Mouse (Mus musculus): ENCODE results near the gene Gpr141. TPM values are rescaled to one million over a fixed set of nuclear protein-coding genes. Genes with fewer than 3 reads are reported as not detected.

The Gpr141 gene
- total and polyA plus RNA-seq, 3 experiments = not detected

DNA sequence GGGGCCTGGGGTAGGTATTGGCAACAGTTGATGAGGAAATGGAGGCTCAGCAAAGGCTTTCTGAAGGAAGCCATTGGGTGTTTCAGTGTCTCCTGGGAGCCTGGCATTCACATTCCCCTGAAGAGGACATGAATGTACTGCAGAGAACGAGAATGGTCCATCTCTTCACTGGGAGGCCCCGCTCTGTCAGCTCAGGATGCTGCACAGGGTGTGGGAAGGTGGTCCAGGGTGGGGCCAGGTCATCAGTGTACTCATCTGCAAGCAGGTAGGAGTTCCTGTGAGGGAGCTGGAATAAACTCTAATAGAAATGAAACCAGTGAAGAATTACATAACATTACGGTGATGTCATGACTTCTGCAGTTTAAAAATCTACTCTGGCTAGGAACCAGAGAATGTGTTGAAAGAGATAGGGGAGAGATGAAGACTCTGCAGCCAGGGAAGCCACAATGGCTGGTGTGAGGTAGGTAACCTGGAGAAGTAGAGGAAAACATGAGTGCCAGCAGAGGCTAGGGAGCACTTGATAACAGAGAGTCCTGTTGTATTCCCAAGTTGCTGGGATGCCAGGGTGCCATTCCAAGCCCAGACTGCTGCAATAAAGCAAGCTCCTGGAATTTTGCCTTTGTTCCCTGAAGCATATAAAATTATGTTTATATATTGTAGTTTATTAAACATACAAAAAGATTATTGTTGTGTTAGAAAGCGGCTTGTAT lies 123.2 kb downstream of the Gpr141 start:
- Histone ChIP-seq H3K79me2 (ENCODE audit: control insufficient read depth, insufficient read depth, low read length, poor library complexity) (no peaks in the 10 kb centered on the region), H3K9me3 (replicated peaks; ENCODE audit: insufficient read depth, low read length) (no peaks in the 10 kb centered on the region), H3K4me1 (ENCODE audit: control insufficient read depth in 1 of 2, insufficient read depth in 2 of 2, low read length in 2 of 2) (no peaks in the 10 kb centered on the region), H3K4me3 (ENCODE audit: control insufficient read depth in 1 of 2, insufficient read depth in 1 of 2, low read depth in 2 of 2, low read length in 2 of 2) (no peak overlapping the region), H3K27ac (ENCODE audit: control insufficient read depth, low read depth, low read length) (no peak overlapping the region), H3K9ac (ENCODE audit: control insufficient read depth, low read depth, low read length, poor library complexity, severe bottlenecking) (no peak overlapping the region), H3K27me3 (ENCODE audit: control insufficient read depth in 1 of 2, insufficient read depth in 2 of 2, low read length in 2 of 2) (peaks cover 3 to 4% of the 10 kb centered on the region in 2 experiments), H3K36me3 (ENCODE audit: control insufficient read depth in 1 of 2, insufficient read depth in 2 of 2, low read length in 2 of 2) (no peaks in the 10 kb centered on the region)
- DNase-seq (ENCODE audit: low read depth, low spot score) = no peak
- TF ChIP-seq MYB (IDR thresholded peaks at IDR 0.05; ENCODE audit: low read depth, low read length) (no peak), ELF1 (IDR thresholded peaks at IDR 0.05; ENCODE audit: low read depth, low read length) (no peak)

Other genes with a start within 250 kb of the Gpr141 start
- gene Epdr1, start 204.3 kb downstream of the Gpr141 start, total RNA-seq (2012; rRNA removed) = not detected in 2 replicates
- not detected for gene Epdr1, start 204.3 kb downstream of the Gpr141 start, polyA plus RNA-seq (2012; ENCODE audit: insufficient read depth in 1 of 2, insufficient read length in 2 of 2, low read depth in 1 of 2, low replicate concordance in 2 of 2, missing spikeins in 1 of 2)
- gene Sfrp4, start 201.2 kb downstream of the Gpr141 start, total RNA-seq (2012; rRNA removed) = 0.19 and 0.33 TPM in 2 replicates
- not detected for gene Sfrp4, start 201.2 kb downstream of the Gpr141 start, polyA plus RNA-seq (2012; ENCODE audit: insufficient read depth in 1 of 2, insufficient read length in 2 of 2, low read depth in 1 of 2, low replicate concordance in 2 of 2, missing spikeins in 1 of 2)
- not detected in 2 replicates for gene Nme8, start 126.5 kb downstream of the Gpr141 start, total RNA-seq (2012; rRNA removed)
- not detected for gene Nme8, start 126.5 kb downstream of the Gpr141 start, polyA plus RNA-seq (2012; ENCODE audit: insufficient read depth in 1 of 2, insufficient read length in 2 of 2, low read depth in 1 of 2, low replicate concordance in 2 of 2, missing spikeins in 1 of 2)

All from MEL (cell line).